Mouse (Mus musculus): ENCODE data around the gene Tex50.

Tex50 gene

GRCm38 (mm10) chr1:161122661-161123418 lies 36.3 kb downstream of the Tex50 start:
- no peak for DNase-seq (ENCODE audit: low spot score in 2 of 2)

DNA sequence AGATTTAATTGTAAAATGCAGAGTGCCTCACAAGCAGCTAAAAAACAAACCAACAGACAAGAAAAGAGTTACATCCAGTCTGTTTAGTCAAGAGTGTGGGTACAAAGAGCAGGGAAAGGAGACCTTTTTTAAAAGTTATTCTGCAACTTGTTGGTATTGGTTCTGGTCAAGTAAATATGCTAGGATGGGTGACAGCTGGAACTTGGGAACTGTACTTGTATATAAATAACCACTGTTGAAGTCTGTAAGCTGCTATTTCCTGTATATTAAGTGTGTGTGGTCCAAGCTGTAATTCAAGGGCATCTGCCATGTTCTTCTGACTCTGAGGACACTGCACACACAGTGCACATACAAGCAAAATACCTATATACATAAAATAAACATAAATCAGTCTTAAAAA lies 44.5 kb downstream of the Tex50 start:
- no peak for DNase-seq (ENCODE audit: low spot score in 2 of 2)

- no peak for DNase-seq (ENCODE audit: low spot score in 2 of 2)
Measured at GRCm38 (mm10) chr1:161109216-161109615, 49.9 kb downstream of the Tex50 start.

Measured in frontal cortex, postnatal 10 days (tissue).